Mouse (Mus musculus) olfactory bulb, adult 2 months (tissue): ENCODE results near the gene Focad.

Experiments
- CTCF ChIP-seq: fragments of 200-500 bp; IDR thresholded peaks from 2 replicates; pipeline ENCODE4 v1.5.1; 2012; ENCODE audit warnings: low read depth, mild to moderate bottlenecking, low read length, moderate library complexity; ENCODE audit not compliant: insufficient read depth
- POLR2A ChIP-seq: fragments of 200-500 bp; IDR thresholded peaks from 2 replicates; pipeline ENCODE4 v1.6.1; 2012; ENCODE audit warnings: mild to moderate bottlenecking, low read depth, low read length, moderate library complexity; ENCODE audit not compliant: insufficient read depth

GRCm38 (mm10) chr4:88406887-88407696 lies 312.7 kb downstream of the Focad start:
- TF ChIP-seq POLR2A (no peak), CTCF (no peak)
